Mouse (Mus musculus): Measurements from ENCODE around the gene Tcp10a. TPM values are rescaled to one million over a fixed set of nuclear protein-coding genes. Genes with fewer than 3 reads are reported as not detected.
"Not testable (repeated sequence)": the region's sequence is repeated elsewhere in the genome, so short reads cannot be mapped to it uniquely, and the experiment has no call there.

Gene Tcp10a
- polyA plus RNA-seq, 1 experiment from 2014 or later: not detected

GRCm38 (mm10) chr17:7382711-7383110 lies 58.3 kb downstream of the Tcp10a start:
- WGBS: 91% methylated on average over 1 of the region's 3 CpGs

GRCm38 (mm10) chr17:7383167-7384143 lies 59.0 kb downstream of the Tcp10a start:
- H3K4me3 ChIP-seq (ENCODE audit: low read depth, low read length); H3K9ac ChIP-seq (ENCODE audit: low read length); ATAC-seq (replicated peaks; ENCODE audit: low FRiP score, low TSS enrichment, low read depth); H3K4me2 ChIP-seq (ENCODE audit: low read length); H3K4me1 ChIP-seq (replicated peaks; ENCODE audit: control insufficient read depth, insufficient read depth, low read length); H3K9me3 ChIP-seq (ENCODE audit: control insufficient read depth, low read length); H3K27me3 ChIP-seq (replicated peaks; ENCODE audit: control insufficient read depth, insufficient read depth, low read length); H3K36me3 ChIP-seq (ENCODE audit: control insufficient read depth, insufficient read depth, low read length); DNase-seq (ENCODE audit: low spot score); H3K27ac ChIP-seq (ENCODE audit: low read depth): not testable (repeated sequence)
- WGBS: 63% methylated on average over 6 of the region's 13 CpGs

More at GRCm38 (mm10) chr17:7382711-7383110, 58.3 kb downstream of the Tcp10a start:
- DNase-seq (ENCODE audit: low spot score); H3K36me3 ChIP-seq (ENCODE audit: control insufficient read depth, insufficient read depth, low read length); ATAC-seq (replicated peaks; ENCODE audit: low FRiP score, low TSS enrichment, low read depth); H3K4me1 ChIP-seq (replicated peaks; ENCODE audit: control insufficient read depth, insufficient read depth, low read length); H3K4me2 ChIP-seq (ENCODE audit: low read length); H3K9me3 ChIP-seq (ENCODE audit: control insufficient read depth, low read length); H3K27ac ChIP-seq (ENCODE audit: low read depth); H3K27me3 ChIP-seq (replicated peaks; ENCODE audit: control insufficient read depth, insufficient read depth, low read length); H3K4me3 ChIP-seq (ENCODE audit: low read depth, low read length); H3K9ac ChIP-seq (ENCODE audit: low read length): not testable (repeated sequence)

GRCm38 (mm10) chr17:7385364-7385763 lies 60.9 kb downstream of the Tcp10a start, which contains the start of gene Unc93a2:
Gene Unc93a2 (minus strand): TSS chr17:7385464.
- H3K4me1 ChIP-seq (replicated peaks; ENCODE audit: control insufficient read depth, insufficient read depth, low read length); H3K27ac ChIP-seq (ENCODE audit: low read depth); ATAC-seq (replicated peaks; ENCODE audit: low FRiP score, low TSS enrichment, low read depth); H3K27me3 ChIP-seq (replicated peaks; ENCODE audit: control insufficient read depth, insufficient read depth, low read length); DNase-seq (ENCODE audit: low spot score); H3K4me2 ChIP-seq (ENCODE audit: low read length); H3K36me3 ChIP-seq (ENCODE audit: control insufficient read depth, insufficient read depth, low read length); H3K9ac ChIP-seq (ENCODE audit: low read length); H3K9me3 ChIP-seq (ENCODE audit: control insufficient read depth, low read length); H3K4me3 ChIP-seq (ENCODE audit: low read depth, low read length): not testable (repeated sequence)
- WGBS: 68% methylated on average over 3 of the region's 3 CpGs

GRCm38 (mm10) chr17:7386016-7386415 lies 61.6 kb downstream of the Tcp10a start:
- H3K27me3 ChIP-seq (replicated peaks; ENCODE audit: control insufficient read depth, insufficient read depth, low read length); H3K4me2 ChIP-seq (ENCODE audit: low read length); H3K4me3 ChIP-seq (ENCODE audit: low read depth, low read length); H3K27ac ChIP-seq (ENCODE audit: low read depth); H3K36me3 ChIP-seq (ENCODE audit: control insufficient read depth, insufficient read depth, low read length); H3K9me3 ChIP-seq (ENCODE audit: control insufficient read depth, low read length); H3K9ac ChIP-seq (ENCODE audit: low read length); H3K4me1 ChIP-seq (replicated peaks; ENCODE audit: control insufficient read depth, insufficient read depth, low read length); ATAC-seq (replicated peaks; ENCODE audit: low FRiP score, low TSS enrichment, low read depth); DNase-seq (ENCODE audit: low spot score): not testable (repeated sequence)
- WGBS: 73% methylated on average over 8 of the region's 8 CpGs

GRCm38 (mm10) chr17:7388341-7388957 lies 64.0 kb downstream of the Tcp10a start:
- not testable (repeated sequence) for H3K9me3 ChIP-seq (ENCODE audit: control insufficient read depth, low read length); H3K36me3 ChIP-seq (ENCODE audit: control insufficient read depth, insufficient read depth, low read length); H3K9ac ChIP-seq (ENCODE audit: low read length); H3K27me3 ChIP-seq (replicated peaks; ENCODE audit: control insufficient read depth, insufficient read depth, low read length); ATAC-seq (replicated peaks; ENCODE audit: low FRiP score, low TSS enrichment, low read depth); H3K4me1 ChIP-seq (replicated peaks; ENCODE audit: control insufficient read depth, insufficient read depth, low read length); H3K4me3 ChIP-seq (ENCODE audit: low read depth, low read length); H3K4me2 ChIP-seq (ENCODE audit: low read length); H3K27ac ChIP-seq (ENCODE audit: low read depth); DNase-seq (ENCODE audit: low spot score)
- no CpG with 5 or more reads among the region's 2 CpGs for WGBS

- H3K36me3 ChIP-seq (ENCODE audit: control insufficient read depth, insufficient read depth, low read length); H3K9ac ChIP-seq (ENCODE audit: low read length); DNase-seq (ENCODE audit: low spot score); H3K27me3 ChIP-seq (replicated peaks; ENCODE audit: control insufficient read depth, insufficient read depth, low read length); ATAC-seq (replicated peaks; ENCODE audit: low FRiP score, low TSS enrichment, low read depth); H3K9me3 ChIP-seq (ENCODE audit: control insufficient read depth, low read length); H3K27ac ChIP-seq (ENCODE audit: low read depth); H3K4me1 ChIP-seq (replicated peaks; ENCODE audit: control insufficient read depth, insufficient read depth, low read length); H3K4me2 ChIP-seq (ENCODE audit: low read length); H3K4me3 ChIP-seq (ENCODE audit: low read depth, low read length): not testable (repeated sequence)
- 81% methylated on average over 6 of the region's 8 CpGs for WGBS
Observed at GRCm38 (mm10) chr17:7388958-7389356, 64.5 kb downstream of the Tcp10a start.

- H3K9ac ChIP-seq (ENCODE audit: low read length); H3K4me2 ChIP-seq (ENCODE audit: low read length); H3K4me1 ChIP-seq (replicated peaks; ENCODE audit: control insufficient read depth, insufficient read depth, low read length); H3K27me3 ChIP-seq (replicated peaks; ENCODE audit: control insufficient read depth, insufficient read depth, low read length); H3K27ac ChIP-seq (ENCODE audit: low read depth); ATAC-seq (replicated peaks; ENCODE audit: low FRiP score, low TSS enrichment, low read depth); H3K36me3 ChIP-seq (ENCODE audit: control insufficient read depth, insufficient read depth, low read length); H3K9me3 ChIP-seq (ENCODE audit: control insufficient read depth, low read length); DNase-seq (ENCODE audit: low spot score); H3K4me3 ChIP-seq (ENCODE audit: low read depth, low read length): not testable (repeated sequence)
- 61% methylated on average over 7 of the region's 7 CpGs for WGBS
Observed at GRCm38 (mm10) chr17:7389898-7390297, 65.5 kb downstream of the Tcp10a start.

GRCm38 (mm10) chr17:7395116-7395515 lies 70.7 kb downstream of the Tcp10a start:
- not testable (repeated sequence) for ATAC-seq (replicated peaks; ENCODE audit: low FRiP score, low TSS enrichment, low read depth); H3K4me3 ChIP-seq (ENCODE audit: low read depth, low read length); H3K4me1 ChIP-seq (replicated peaks; ENCODE audit: control insufficient read depth, insufficient read depth, low read length); H3K36me3 ChIP-seq (ENCODE audit: control insufficient read depth, insufficient read depth, low read length); H3K27ac ChIP-seq (ENCODE audit: low read depth); H3K27me3 ChIP-seq (replicated peaks; ENCODE audit: control insufficient read depth, insufficient read depth, low read length); H3K9me3 ChIP-seq (ENCODE audit: control insufficient read depth, low read length); H3K4me2 ChIP-seq (ENCODE audit: low read length); H3K9ac ChIP-seq (ENCODE audit: low read length); DNase-seq (ENCODE audit: low spot score)
- 85% methylated on average over 7 of the region's 7 CpGs for WGBS

All from intestine, embryonic 14.5 days (tissue).